8 mouse cellular contexts compared by ENCODE assay signal in the genomic region with DNA sequence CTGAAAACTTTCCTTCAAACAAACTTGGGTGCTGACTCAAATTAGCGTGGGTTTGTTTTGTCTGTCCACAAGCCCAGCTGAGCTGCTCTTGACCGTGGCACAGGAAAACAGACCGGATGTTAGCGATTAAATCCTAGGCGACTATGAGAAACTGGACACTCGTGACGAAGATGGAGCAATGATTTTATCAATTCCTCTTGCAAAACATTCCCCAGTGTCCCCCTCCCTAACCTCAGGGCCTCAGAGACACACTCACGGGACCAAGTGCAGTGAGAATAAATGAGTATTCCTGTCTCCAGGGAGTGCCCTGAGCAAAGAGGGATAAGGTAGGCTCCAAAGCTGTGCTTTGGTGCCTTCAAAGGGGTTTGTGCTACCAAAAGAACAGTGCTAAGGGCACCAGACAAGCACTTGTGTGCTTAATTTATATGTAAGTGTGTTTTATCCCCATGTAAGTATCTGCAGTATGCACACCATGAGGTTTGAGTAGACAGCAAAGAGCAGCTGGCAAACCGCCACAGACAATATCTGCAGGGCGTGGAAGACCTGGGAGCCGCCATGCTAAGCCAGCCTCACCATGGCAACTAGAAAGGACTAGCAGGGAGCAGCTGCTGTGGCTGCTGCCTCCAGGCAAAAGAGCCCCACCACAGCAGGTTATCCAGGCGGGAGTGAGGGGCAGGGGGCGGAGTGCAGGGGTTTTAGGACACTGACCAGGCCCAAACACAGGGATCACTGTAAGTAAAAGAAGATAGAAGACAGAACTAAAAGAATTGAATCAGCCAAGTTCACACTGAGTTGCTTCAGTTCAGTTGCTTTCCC. TPM values are rescaled to one million over a fixed set of nuclear protein-coding genes. Genes with fewer than 3 reads are reported as not detected.
DNase-seq lines count a peak whose midpoint lies in the region; ATAC-seq and TF ChIP-seq lines count a peak whose summit lies in the region.
"Not testable (repeated sequence)": the region's sequence is repeated elsewhere in the genome, so short reads cannot be mapped to it uniquely, and the experiment has no call there.

No protein-coding gene starts in this region.

- POLR2A ChIA-PET in Patski (lab: Charles Lee) = not testable (repeated sequence)

- CTCF ChIA-PET in Patski (lab: Charles Lee) = not testable (repeated sequence)

- 13% methylated on average over 6 of the region's 13 CpGs for WGBS in embryonic facial prominence, embryonic 11.5 days
- 20% methylated on average over 6 of the region's 13 CpGs for WGBS in hindbrain, embryonic 14.5 days
- 13% methylated on average over 8 of the region's 13 CpGs for WGBS in neural tube, embryonic 13.5 days

- not testable (repeated sequence) for H3K27me3 ChIP-seq in Patski; embryonic facial prominence, embryonic 11.5 days (ENCODE audit: control insufficient read depth, insufficient read depth, low read length); hindbrain, embryonic 14.5 days (ENCODE audit: control insufficient read depth, insufficient read depth, low read length); neural tube, embryonic 13.5 days

- H3K4me1 ChIP-seq in embryonic facial prominence, embryonic 11.5 days (ENCODE audit: control insufficient read depth, insufficient read depth, low read length); hindbrain, embryonic 14.5 days (replicated peaks; ENCODE audit: control insufficient read depth, insufficient read depth, low read length): not testable (repeated sequence)
- H3K4me1 ChIP-seq in neural tube, embryonic 13.5 days (replicated peaks) = peaks cover 12% of the 10 kb centered on the region

- H3K4me3 ChIP-seq in embryonic facial prominence, embryonic 11.5 days (ENCODE audit: low read depth, low read length); hindbrain, embryonic 14.5 days (replicated peaks; ENCODE audit: low read length); neural tube, embryonic 13.5 days: not testable (repeated sequence)

- not testable (repeated sequence) for H3K9ac ChIP-seq in embryonic facial prominence, embryonic 11.5 days (replicated peaks; ENCODE audit: low read length); hindbrain, embryonic 14.5 days; neural tube, embryonic 13.5 days

- not testable (repeated sequence) for H3K9me3 ChIP-seq in embryonic facial prominence, embryonic 11.5 days (replicated peaks; ENCODE audit: control insufficient read depth, low read length); hindbrain, embryonic 14.5 days (ENCODE audit: control insufficient read depth, low read length); neural tube, embryonic 13.5 days

- not testable (repeated sequence) for H3K27ac ChIP-seq in embryonic facial prominence, embryonic 11.5 days (replicated peaks; ENCODE audit: low read depth, low read length)
- H3K27ac ChIP-seq in hindbrain, embryonic 14.5 days = peak overlapping the region; percentile 74
- H3K27ac ChIP-seq in neural tube, embryonic 13.5 days (replicated peaks) = peak overlapping the region; percentile 90

- in situ Hi-C loops in Patski (cut with MboI; ENCODE audit: low pct_unique_long_range_greater_than_20kb) = not testable (repeated sequence)

- peak; percentile 86 for ATAC-seq in Patski
- peak; percentile 83 for ATAC-seq in embryonic facial prominence, embryonic 11.5 days (replicated peaks; ENCODE audit: insufficient number of reproducible peaks, low FRiP score, low TSS enrichment, low read depth)
- ATAC-seq in hindbrain, embryonic 14.5 days (ENCODE audit: low FRiP score) = peak; percentile 85
- peak; percentile 77 for ATAC-seq in megakaryocyte, adult 5-6 weeks (ENCODE audit: poor library complexity, severe bottlenecking)
- peak; percentile 95 for ATAC-seq in neural tube, embryonic 13.5 days (ENCODE audit: low read depth)

- not testable (repeated sequence) for H3K36me3 ChIP-seq in embryonic facial prominence, embryonic 11.5 days (replicated peaks; ENCODE audit: control insufficient read depth, insufficient read depth, low read depth, low read length); hindbrain, embryonic 14.5 days (replicated peaks; ENCODE audit: control insufficient read depth, insufficient read depth); neural tube, embryonic 13.5 days

- TF ChIP-seq CTCF in Patski (IDR thresholded peaks at IDR 0.05) = not testable (repeated sequence)

- DNase-seq in Patski (ENCODE audit: low read depth, low spot score) = peak; percentile 19
- DNase-seq in embryonic facial prominence, embryonic 11.5 days (ENCODE audit: low spot score) = peak; percentile 13
- peak; percentile 14 to 17 for DNase-seq in frontal cortex, postnatal 36 days (ENCODE audit: low spot score in 2 of 2)
- DNase-seq in hindbrain, embryonic 14.5 days (ENCODE audit: low spot score) = peak; percentile 49
- peak; percentile 44 to 58 for DNase-seq in layer of hippocampus, postnatal 14 days (ENCODE audit: low spot score in 2 of 2)
- DNase-seq in thymus, postnatal 10 days (ENCODE audit: low spot score in 2 of 2) = peak; percentile 20 to 21

- not testable (repeated sequence) for H3K4me2 ChIP-seq in embryonic facial prominence, embryonic 11.5 days (ENCODE audit: low read depth, low read length); hindbrain, embryonic 14.5 days (replicated peaks); neural tube, embryonic 13.5 days

RNA-seq across cellular contexts. Expression of gene Dynlt1b, which starts 30.4 kb away (rescaled TPM):
- polyA plus RNA-seq in Patski (2021) = 317 TPM
- 546 and 573 TPM in 2 replicates for polyA plus RNA-seq in embryonic facial prominence, embryonic 11.5 days (2014; fragmentation: Nextera tagmentation; extraction: Ambion mirVana)
- polyA plus RNA-seq in hindbrain, embryonic 14.5 days (2014; fragmentation: Nextera tagmentation; extraction: Ambion mirVana) = 1,240 and 1,455 TPM in 2 replicates
- 100 to 1,000 TPM; 136 to 152 TPM for total RNA-seq in layer of hippocampus, postnatal 14 days (2021)
- 183 and 199 TPM in 2 replicates for total RNA-seq in megakaryocyte, adult 5-6 weeks (2015)
- total RNA-seq in megakaryocyte, adult 5-6 weeks (2017) = 169 and 204 TPM in 2 replicates
- polyA plus RNA-seq in neural tube, embryonic 13.5 days (2015; fragmentation: Nextera tagmentation; extraction: Ambion mirVana) = 1,347 and 1,481 TPM in 2 replicates
